Mouse (Mus musculus): ENCODE measurements around the gene Pde1c. TPM values are rescaled to one million over a fixed set of nuclear protein-coding genes. Genes with fewer than 3 reads are reported as not detected.

The Pde1c gene
- total RNA-seq, 2 experiments from 2014 or later, result 2.8 to 3.1 TPM

- DNase-seq (ENCODE audit: low spot score in 2 of 2), result no peak
These were observed 233.0 kb downstream of the Pde1c start for GRCm38 (mm10) chr6:56335811-56336446.

GRCm38 (mm10) chr6:56332149-56332548 is 236.8 kb downstream of the Pde1c start:
- DNase-seq (ENCODE audit: low spot score in 2 of 2), result no peak

DNA sequence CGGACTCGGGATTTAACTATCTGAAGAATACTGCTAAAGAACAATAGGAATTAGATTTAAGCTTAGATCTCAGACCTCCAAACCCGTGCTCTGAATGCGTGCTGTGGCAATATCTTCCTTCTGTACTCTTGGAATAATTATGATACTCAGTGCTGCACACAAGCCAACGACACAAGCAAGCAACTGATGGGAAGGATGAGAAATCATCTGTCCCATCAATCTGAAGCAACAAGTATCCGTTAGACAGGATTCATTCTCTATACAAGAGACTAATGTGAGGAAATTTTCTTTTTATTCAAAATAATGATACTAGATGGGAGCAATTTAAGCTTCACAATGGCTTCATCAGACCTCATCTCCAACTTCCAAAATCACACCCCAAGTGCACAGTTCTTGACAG is 237.5 kb downstream of the Pde1c start:
- no peak for DNase-seq (ENCODE audit: low spot score in 2 of 2)

- DNase-seq (ENCODE audit: low spot score in 2 of 2), result no peak
These were observed 240.8 kb downstream of the Pde1c start for GRCm38 (mm10) chr6:56328103-56328502.

DNA sequence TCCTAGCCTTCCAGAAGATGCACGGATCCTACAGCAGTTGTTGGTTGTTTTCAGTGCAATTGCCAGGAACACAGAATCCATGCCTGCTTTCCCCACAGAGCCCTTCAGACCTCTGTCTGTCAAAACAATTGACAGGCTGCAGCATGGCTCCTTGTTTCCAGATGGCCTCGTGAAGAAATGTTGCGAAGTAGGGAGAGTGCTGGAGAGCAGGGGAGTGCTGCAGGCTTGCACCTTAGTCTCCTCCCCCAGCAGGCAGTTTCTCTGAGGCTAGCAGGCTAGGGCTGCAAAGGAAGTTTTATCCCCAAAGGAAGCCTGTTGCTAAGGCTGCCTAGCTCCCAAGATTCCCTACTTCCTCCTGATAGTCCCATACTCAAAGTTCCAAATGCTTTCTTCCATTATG is 246.1 kb downstream of the Pde1c start:
- no peak for DNase-seq (ENCODE audit: low spot score in 2 of 2)

DNA sequence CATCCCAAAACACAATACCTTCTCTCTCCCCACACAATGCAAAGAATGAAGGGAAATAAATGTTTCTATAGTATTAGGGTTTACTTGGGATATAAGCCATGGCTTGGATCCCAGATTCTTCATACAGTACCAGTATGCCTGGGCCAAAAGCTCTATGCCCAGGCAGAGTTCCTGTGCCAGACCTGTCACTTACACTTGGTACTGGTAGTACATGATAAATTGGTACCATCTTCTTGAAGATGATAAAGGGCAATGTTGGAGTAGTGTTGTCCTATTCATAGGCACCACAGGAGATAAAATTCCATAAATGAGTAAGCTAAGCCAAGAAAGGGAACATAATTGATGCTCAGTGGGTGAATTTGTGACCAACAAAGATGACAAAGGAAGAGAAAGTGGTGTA is 258.6 kb downstream of the Pde1c start:
- DNase-seq (ENCODE audit: low spot score in 2 of 2), result no peak

GRCm38 (mm10) chr6:56306066-56306465 is 262.8 kb downstream of the Pde1c start:
- DNase-seq (ENCODE audit: low spot score in 2 of 2), result no peak

DNA sequence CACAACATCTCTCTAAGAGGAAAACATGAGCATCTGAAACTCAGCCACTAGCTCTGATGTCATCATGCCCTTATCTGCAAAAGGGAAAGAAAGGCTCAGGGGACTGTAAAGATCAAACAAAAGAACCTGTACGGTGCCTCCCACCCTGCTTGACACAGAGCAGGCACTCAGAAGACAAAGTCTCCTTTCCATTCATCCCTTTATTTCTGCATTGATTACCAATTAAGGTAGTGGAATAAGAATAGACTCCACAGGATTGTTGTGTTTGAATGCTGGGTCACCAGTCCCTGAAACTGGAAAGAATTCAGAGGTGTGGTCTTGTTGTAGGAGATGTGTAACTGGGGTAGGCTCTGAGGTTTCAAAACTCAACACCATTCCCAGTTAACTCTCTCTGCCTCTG is 276.7 kb downstream of the Pde1c start:
- no peak for DNase-seq (ENCODE audit: low spot score in 2 of 2)

GRCm38 (mm10) chr6:56289307-56289706 is 279.6 kb downstream of the Pde1c start:
- no peak for DNase-seq (ENCODE audit: low spot score in 2 of 2)

DNA sequence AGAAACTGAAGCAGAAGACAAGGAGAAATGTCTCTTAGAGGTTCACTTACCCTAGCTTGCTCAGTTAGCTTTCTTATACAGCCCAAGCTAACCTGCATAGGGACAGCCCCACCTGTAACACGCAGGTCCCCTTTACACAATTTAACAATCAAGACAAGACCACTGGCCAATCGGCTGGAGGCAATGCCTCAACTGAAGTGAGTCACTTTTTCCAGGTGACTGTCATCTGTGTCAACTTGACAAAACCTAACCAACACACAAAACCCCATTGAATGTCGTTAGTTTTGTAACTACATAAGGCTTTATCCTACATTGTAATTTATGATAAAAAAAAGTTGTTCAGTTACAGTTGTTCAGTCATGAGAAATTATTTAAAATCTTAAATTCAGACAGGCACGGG is 284.1 kb downstream of the Pde1c start:
- no peak for DNase-seq (ENCODE audit: low spot score in 2 of 2)

GRCm38 (mm10) chr6:56275461-56275860 is 293.4 kb downstream of the Pde1c start:
- DNase-seq (ENCODE audit: low spot score in 2 of 2), result no peak

- no peak for DNase-seq (ENCODE audit: low spot score in 2 of 2)
These were observed 297.2 kb downstream of the Pde1c start for GRCm38 (mm10) chr6:56271741-56272140.

DNA sequence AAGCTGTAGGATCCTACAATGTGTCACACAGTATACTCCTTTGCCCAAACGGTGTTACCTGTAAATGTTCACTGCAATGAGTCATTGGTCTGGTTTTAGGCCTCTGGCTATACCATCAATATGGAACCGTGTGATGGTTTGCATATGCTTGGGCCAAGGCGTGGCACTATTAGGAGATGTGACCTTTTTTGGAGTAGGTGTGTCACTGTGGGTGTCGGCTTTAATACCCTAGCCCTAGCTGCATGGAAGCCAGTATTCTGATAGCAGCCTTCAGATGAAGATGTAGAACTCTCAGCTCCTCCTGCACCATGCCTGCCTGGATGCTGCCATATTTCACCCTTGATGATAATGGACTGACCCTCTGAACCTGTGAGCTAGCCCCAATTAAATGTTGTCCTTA is 304.4 kb downstream of the Pde1c start:
- no peak for DNase-seq (ENCODE audit: low spot score in 2 of 2)

- no peak for DNase-seq (ENCODE audit: low spot score in 2 of 2)
These were observed 308.8 kb downstream of the Pde1c start for GRCm38 (mm10) chr6:56260118-56260517.

DNA sequence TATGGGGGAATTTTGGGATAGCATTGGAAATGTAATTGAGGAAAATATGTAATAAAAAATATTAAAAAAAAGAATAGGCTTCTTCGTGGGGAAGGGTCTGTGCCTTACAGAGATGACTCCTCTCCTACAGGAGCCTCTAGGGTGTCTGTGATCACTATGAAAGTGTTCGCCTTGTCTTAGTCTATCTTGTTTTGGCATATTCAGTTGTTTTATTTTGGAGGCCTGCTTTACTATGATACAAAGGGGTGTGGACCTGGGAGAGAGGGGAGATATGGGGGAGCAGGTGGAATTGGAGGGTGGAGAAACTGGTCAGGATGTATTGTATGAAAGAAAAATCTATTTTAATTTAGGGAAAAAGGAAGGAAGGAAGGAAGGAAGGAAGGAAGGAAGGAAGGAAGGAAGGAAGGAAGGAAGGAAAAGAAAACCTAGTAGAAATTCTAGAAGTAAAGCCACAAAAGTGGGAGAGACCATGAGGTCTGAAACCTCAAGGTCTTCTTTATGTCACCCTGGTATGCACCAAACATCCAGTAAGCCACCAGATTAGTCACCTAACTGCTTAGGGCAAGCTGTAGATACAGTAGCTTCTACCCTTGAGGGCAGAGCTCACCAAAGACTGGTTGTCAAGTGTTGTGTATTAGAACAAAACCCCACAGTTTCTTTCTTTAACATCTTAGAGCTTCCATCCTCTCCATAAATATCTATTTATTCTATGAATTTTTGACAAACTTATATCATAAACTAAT is 311.2 kb downstream of the Pde1c start:
- no peak for DNase-seq (ENCODE audit: low spot score in 2 of 2)

GRCm38 (mm10) chr6:56250091-56250490 is 318.8 kb downstream of the Pde1c start:
- no peak for DNase-seq (ENCODE audit: low spot score in 2 of 2)

- no peak for DNase-seq (ENCODE audit: low spot score in 2 of 2)
These were observed 377.3 kb downstream of the Pde1c start for GRCm38 (mm10) chr6:56191426-56192140.

- DNase-seq (ENCODE audit: low spot score in 2 of 2), result no peak
These were observed 392.4 kb downstream of the Pde1c start for GRCm38 (mm10) chr6:56176485-56176884.

DNA sequence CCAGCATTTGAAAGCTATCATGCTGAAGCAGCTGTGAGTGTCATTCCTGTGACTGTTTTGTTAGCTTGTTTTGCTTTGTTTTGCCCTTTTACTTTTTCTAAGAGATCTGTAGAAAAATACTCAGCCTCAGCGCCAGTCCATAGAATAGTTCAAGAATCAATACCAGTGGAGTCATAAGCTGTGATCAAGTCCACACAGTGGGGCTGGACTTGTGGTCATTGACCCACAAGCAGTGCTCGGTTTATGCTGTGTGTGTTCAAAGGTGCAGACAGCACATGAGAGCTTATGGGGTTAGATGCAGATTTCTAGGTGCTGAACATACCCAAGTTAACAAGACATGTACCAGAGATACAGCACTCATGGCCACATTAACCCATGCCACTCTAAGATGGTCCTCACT is 396.7 kb downstream of the Pde1c start:
- DNase-seq (ENCODE audit: low spot score in 2 of 2), result no peak

DNA sequence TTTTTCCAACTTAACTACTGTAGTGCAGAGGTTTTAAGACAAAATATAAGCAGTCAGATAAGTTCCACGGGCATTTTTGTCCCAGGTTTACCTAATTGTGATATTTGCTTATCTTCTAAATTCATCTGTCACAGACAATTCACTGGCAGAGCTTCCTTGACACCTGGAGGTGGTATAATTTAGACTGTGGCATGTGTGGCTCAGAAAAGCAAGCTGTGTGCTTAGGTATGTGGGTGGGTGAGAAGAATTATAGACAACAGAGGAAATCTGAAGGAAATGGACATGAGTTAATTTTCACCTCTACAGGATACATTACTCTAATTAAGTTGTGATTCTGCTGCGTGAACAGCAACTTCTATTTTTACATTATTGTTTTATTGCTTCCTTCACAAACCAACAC is 400.2 kb downstream of the Pde1c start:
- peak in 1 of 2 experiments; percentile 18 for DNase-seq (ENCODE audit: low spot score in 2 of 2)

GRCm38 (mm10) chr6:56158217-56158616 is 410.7 kb downstream of the Pde1c start:
- no peak for DNase-seq (ENCODE audit: low spot score in 2 of 2)

DNA sequence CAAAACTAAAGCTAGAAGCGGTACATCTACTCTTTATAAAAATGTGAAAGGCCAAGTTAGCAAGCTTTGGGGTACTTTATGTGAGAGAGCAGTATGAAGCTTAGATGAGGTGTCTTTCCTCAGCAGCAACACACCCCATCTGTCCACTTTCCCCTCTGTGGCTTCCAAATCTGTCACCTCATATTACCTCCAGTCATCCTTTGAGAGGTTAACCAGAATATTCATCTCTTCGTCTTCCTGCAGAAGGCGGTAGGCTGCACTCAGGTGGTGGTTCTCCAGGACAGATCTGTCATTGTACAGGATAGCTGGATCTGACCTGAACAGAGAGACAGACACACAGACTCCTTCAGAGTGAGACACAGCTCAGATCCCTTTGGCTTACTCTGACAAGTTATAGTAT is 412.1 kb downstream of the Pde1c start:
- no peak for DNase-seq (ENCODE audit: low spot score in 2 of 2)
